Mouse (Mus musculus) midbrain, embryonic 14.5 days (tissue): ENCODE data around the gene Catsper4. TPM values are rescaled to one million over a fixed set of nuclear protein-coding genes. Genes with fewer than 3 reads are reported as not detected.

ENCODE experiments used
- ATAC-seq: fragments of 200-750 bp; cut with Nextera tagmentation; 2 replicates; pipeline ENCODE4 v1.8.0; 2017; ENCODE audit warnings: moderate number of reproducible peaks, moderate library complexity; ENCODE audit not compliant: low FRiP score, low TSS enrichment
- DNase-seq: peaks from one replicate; pipeline ENCODE4 v3.0.0-alpha.2; 2015
- H3K27ac ChIP-seq: fragments of 300-500 bp; sonication (generic); replicated peaks from 2 replicates; pipeline ENCODE4 v1.5.1; 2014; ENCODE audit warnings: mild to moderate bottlenecking, low read depth, low read length, moderate library complexity
- H3K27me3 ChIP-seq: fragments of 300-500 bp; sonication (generic); 2 replicates; pipeline ENCODE4 v1.6.1; 2014; ENCODE audit warnings: low read length, control low read depth, mixed read lengths; ENCODE audit not compliant: control insufficient read depth, insufficient read depth
- H3K36me3 ChIP-seq: fragments of 300-500 bp; sonication (generic); 2 replicates; pipeline ENCODE4 v1.6.1; 2014; ENCODE audit warnings: low read length, control low read depth; ENCODE audit not compliant: control insufficient read depth, insufficient read depth
- H3K4me1 ChIP-seq: fragments of 300-500 bp; sonication (generic); 2 replicates; pipeline ENCODE4 v1.6.1; 2014; ENCODE audit warnings: mild to moderate bottlenecking, antibody characterized with exemption, low read length, control low read depth; ENCODE audit not compliant: control insufficient read depth, insufficient read depth
- H3K4me2 ChIP-seq: fragments of 300-500 bp; sonication (generic); 2 replicates; pipeline ENCODE4 v1.6.1; 2014; ENCODE audit warnings: mild to moderate bottlenecking, low read length, moderate library complexity
- H3K4me3 ChIP-seq: fragments of 300-500 bp; sonication (generic); replicated peaks from 2 replicates; pipeline ENCODE4 v1.5.1; 2014; ENCODE audit warnings: low read depth, low read length
- H3K9ac ChIP-seq: fragments of 300-500 bp; sonication (generic); replicated peaks from 2 replicates; pipeline ENCODE4 v1.6.1; 2014; ENCODE audit warnings: mild to moderate bottlenecking, low read length, moderate library complexity
- H3K9me3 ChIP-seq: fragments of 300-500 bp; sonication (generic); 2 replicates; pipeline ENCODE4 v1.6.1; 2016; ENCODE audit warnings: low read length, control low read depth, mixed read lengths; ENCODE audit not compliant: control insufficient read depth
- WGBS: fragments of 180-500 bp; shearing (Covaris S2); extraction: QIAGEN DNeasy Blood & Tissue Kit; methylation state at CpG from one replicate; pipeline ENCODE4 v1.1.7; 2014; 5-methylcytosine and 5-hydroxymethylcytosine counted together
- polyA plus RNA-seq: library from polyadenylated mRNA; unstranded; fragments of >200 nt; fragmentation: Nextera tagmentation; extraction: Ambion mirVana; gene quantifications from 2 replicates; pipeline ENCODE4 v1.2.1, GENCODE M21; 2014

The Catsper4 gene
- polyA plus RNA-seq, 1 experiment from 2014 or later, result not detected

DNA sequence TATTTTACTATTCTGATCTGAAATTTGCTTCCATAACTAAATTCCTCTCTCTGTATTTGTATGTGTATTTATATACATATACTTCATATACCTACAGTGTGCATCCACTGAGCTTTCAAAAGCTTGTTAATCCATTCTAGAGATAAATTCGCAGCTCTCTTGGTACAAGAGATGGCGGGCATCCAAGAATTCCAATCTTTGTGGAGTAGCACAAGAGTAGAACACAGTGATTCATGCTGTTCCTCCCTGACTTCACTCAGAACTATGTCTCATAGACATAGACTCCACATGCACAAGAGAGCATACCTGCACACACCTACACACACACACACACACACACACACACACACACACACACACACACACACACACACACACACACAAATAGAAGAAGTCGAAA, 54.8 kb downstream of the Catsper4 start:
- no peak overlapping the region for H3K27ac ChIP-seq
- H3K27me3 ChIP-seq, result no peaks in the 10 kb centered on the region
- no peaks in the 10 kb centered on the region for H3K9me3 ChIP-seq
- no peak overlapping the region for H3K4me3 ChIP-seq
- H3K4me1 ChIP-seq, result no peaks in the 10 kb centered on the region
- no peak overlapping the region for H3K4me2 ChIP-seq
- WGBS, result 91% methylated on average over 3 of the region's 3 CpGs
- H3K36me3 ChIP-seq, result 0 out of 2 replicates have a peak, but pooled peaks cover 5% of the 10 kb centered on the region
- ATAC-seq (no peak), DNase-seq (peak; percentile 5)
- no peak overlapping the region for H3K9ac ChIP-seq

DNA sequence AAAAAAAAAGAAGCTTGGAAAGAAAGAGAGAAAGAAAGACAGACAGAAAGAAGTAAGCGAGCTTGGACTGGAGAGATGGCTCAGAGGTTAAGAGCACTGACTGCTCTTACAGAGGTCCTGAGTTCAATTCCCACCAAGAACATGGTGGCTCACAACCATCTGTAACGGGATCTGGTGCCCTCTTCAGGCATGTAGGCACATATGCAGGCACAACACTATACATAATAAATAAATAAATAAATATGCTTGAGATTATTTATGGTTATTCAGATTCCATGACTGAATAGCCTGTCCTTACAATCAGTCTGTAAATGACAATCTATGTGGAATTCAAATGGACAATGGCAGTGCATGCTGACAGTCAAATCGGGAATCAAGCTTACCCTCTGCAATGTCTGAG, 60.3 kb downstream of the Catsper4 start:
- Histone ChIP-seq H3K9ac (no peak overlapping the region), H3K4me3 (no peak overlapping the region), H3K27me3 (no peaks in the 10 kb centered on the region), H3K9me3 (no peaks in the 10 kb centered on the region), H3K27ac (no peak overlapping the region), H3K4me2 (no peak overlapping the region), H3K4me1 (no peaks in the 10 kb centered on the region), H3K36me3 (0 out of 2 replicates have a peak, but pooled peaks cover 11% of the 10 kb centered on the region)
- WGBS, result 95% methylated on average over 3 of the region's 3 CpGs
- no peak for DNase-seq
- no peak for ATAC-seq

- no peak overlapping the region for H3K4me2 ChIP-seq
- ATAC-seq (no peak), DNase-seq (no peak)
- no peak overlapping the region for H3K9ac ChIP-seq
- WGBS, result 87% methylated on average over 3 of the region's 3 CpGs
- no peaks in the 10 kb centered on the region for H3K4me1 ChIP-seq
- no peaks in the 10 kb centered on the region for H3K9me3 ChIP-seq
- no peak overlapping the region for H3K4me3 ChIP-seq
- H3K27me3 ChIP-seq, result no peaks in the 10 kb centered on the region
- no peak overlapping the region for H3K27ac ChIP-seq
- H3K36me3 ChIP-seq, result 0 out of 2 replicates have a peak, but pooled peaks cover 11% of the 10 kb centered on the region
Observed at GRCm38 (mm10) chr4:134165548-134166465, 61.4 kb downstream of the Catsper4 start.

- no peak overlapping the region for H3K9ac ChIP-seq
- no peak overlapping the region for H3K27ac ChIP-seq
- 87% methylated on average over 6 of the region's 6 CpGs for WGBS
- no peaks in the 10 kb centered on the region for H3K9me3 ChIP-seq
- DNase-seq (no peak), ATAC-seq (no peak)
- H3K4me3 ChIP-seq, result no peak overlapping the region
- 0 out of 2 replicates have a peak, but pooled peaks cover 8% of the 10 kb centered on the region for H3K36me3 ChIP-seq
- H3K4me2 ChIP-seq, result no peak overlapping the region
- H3K4me1 ChIP-seq, result no peaks in the 10 kb centered on the region
- H3K27me3 ChIP-seq, result no peaks in the 10 kb centered on the region
Observed at GRCm38 (mm10) chr4:134165024-134165423, 62.2 kb downstream of the Catsper4 start.

DNA sequence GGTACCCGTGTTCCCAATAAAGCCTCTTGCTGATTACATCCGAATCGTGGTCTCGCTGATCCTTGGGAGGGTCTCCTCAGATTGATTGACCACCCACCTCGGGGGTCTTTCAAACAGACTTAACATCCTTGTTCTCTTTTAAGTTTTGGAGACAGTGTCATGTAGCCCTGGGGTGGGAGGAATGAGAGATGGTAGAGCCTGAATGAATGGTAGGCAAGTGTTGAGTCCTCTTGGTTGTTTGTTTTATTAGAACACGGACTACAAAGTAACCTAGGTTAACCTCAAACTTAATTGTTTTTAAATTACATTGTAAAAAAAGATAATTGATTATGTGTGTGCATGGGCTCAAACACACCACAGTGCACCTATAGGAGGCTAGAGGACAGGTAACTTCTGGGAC, 62.6 kb downstream of the Catsper4 start:
- 94% methylated on average over 5 of the region's 6 CpGs for WGBS
- Histone ChIP-seq H3K27ac (no peak overlapping the region), H3K4me1 (no peaks in the 10 kb centered on the region)

More for the DNA sequence above, 62.6 kb downstream of the Catsper4 start:
- Histone ChIP-seq H3K4me3 (no peak overlapping the region), H3K27me3 (no peaks in the 10 kb centered on the region), H3K36me3 (0 out of 2 replicates have a peak, but pooled peaks cover 8% of the 10 kb centered on the region), H3K9ac (no peak overlapping the region), H3K4me2 (no peak overlapping the region), H3K9me3 (no peaks in the 10 kb centered on the region)
- DNase-seq (no peak), ATAC-seq (no peak)

Other genes starting within 250 kb of the Catsper4 start
- 46.6 and 48.2 TPM in 2 replicates for gene Dhdds, start 226.5 kb downstream of the Catsper4 start, polyA plus RNA-seq
- gene Lin28a, start 208.5 kb downstream of the Catsper4 start, polyA plus RNA-seq, result 0.13 and 0.31 TPM in 2 replicates
- gene Zfp683, start 173.5 kb downstream of the Catsper4 start, polyA plus RNA-seq, result not detected in 2 replicates
- 1.8 and 2.3 TPM in 2 replicates for gene Crybg2, start 166.6 kb downstream of the Catsper4 start, polyA plus RNA-seq
- gene Cd52, start 132.3 kb downstream of the Catsper4 start, polyA plus RNA-seq, result 1.8 and 4.5 TPM in 2 replicates
- 11.7 and 13.6 TPM in 2 replicates for gene Ubxn11, start 124.8 kb downstream of the Catsper4 start, polyA plus RNA-seq
- 376 and 460 TPM in 2 replicates for gene Sh3bgrl3, start 98.6 kb downstream of the Catsper4 start, polyA plus RNA-seq
- 12.0 and 21.3 TPM in 2 replicates for gene Cep85, start 40.3 kb downstream of the Catsper4 start, polyA plus RNA-seq
- gene Gm7534, start 24.4 kb downstream of the Catsper4 start, polyA plus RNA-seq, result not detected in 2 replicates
- 0.20 TPM in 1 of 2 replicates, not detected in the other for gene Cnksr1, start 11.0 kb upstream of the Catsper4 start, polyA plus RNA-seq
- gene E130218I03Rik, start 16.3 kb upstream of the Catsper4 start, polyA plus RNA-seq, result 0.30 and 0.43 TPM in 2 replicates
- gene Zfp593, start 18.2 kb upstream of the Catsper4 start, polyA plus RNA-seq, result 13.1 and 14.2 TPM in 2 replicates
- gene Gm30191, start 19.6 kb upstream of the Catsper4 start, polyA plus RNA-seq, result 0.49 TPM in 1 of 2 replicates, not detected in the other
- gene Grrp1, start 26.7 kb upstream of the Catsper4 start, polyA plus RNA-seq, result 11.1 and 17.6 TPM in 2 replicates
- 41.0 and 48.6 TPM in 2 replicates for gene Pdik1l, start 60.5 kb upstream of the Catsper4 start, polyA plus RNA-seq
- gene Trim63, start 87.7 kb upstream of the Catsper4 start, polyA plus RNA-seq, result 0.11 TPM in 1 of 2 replicates, not detected in the other
- 0.11 TPM in 1 of 2 replicates, not detected in the other for gene Slc30a2, start 115.8 kb upstream of the Catsper4 start, polyA plus RNA-seq
- 0.28 and 0.53 TPM in 2 replicates for gene Extl1, start 156.5 kb upstream of the Catsper4 start, polyA plus RNA-seq
- gene Pafah2, start 168.9 kb upstream of the Catsper4 start, polyA plus RNA-seq, result 5.0 and 6.9 TPM in 2 replicates
- 6,974 and 7,359 TPM in 2 replicates for gene Stmn1, start 240.9 kb upstream of the Catsper4 start, polyA plus RNA-seq